Mouse (Mus musculus): Measurements from ENCODE around the gene Arrdc2.

- no peak for TF ChIP-seq CTCF (IDR thresholded peaks at IDR 0.05; ENCODE audit: low read depth, low read length)
- no peak for TF ChIP-seq POLR2A (IDR thresholded peaks at IDR 0.05; ENCODE audit: borderline replicate concordance, low read depth, low read length)
Observed at GRCm38 (mm10) chr8:70816679-70817078, 22.8 kb downstream of the Arrdc2 start.
